ENCODE assay signal across 7 mouse cellular contexts in genomic region chr19:23055916-23056805, GRCm38 (mm10).
DNase-seq lines count a peak whose midpoint lies in the region; ATAC-seq and TF ChIP-seq lines count a peak whose summit lies in the region.

No protein-coding gene starts in this region.

- peaks cover 15% of the 10 kb centered on the region for H3K4me1 ChIP-seq in embryonic facial prominence, embryonic 15.5 days
- peaks cover 13% of the 10 kb centered on the region for H3K4me1 ChIP-seq in hindbrain, embryonic 16.5 days (ENCODE audit: control insufficient read depth, insufficient read depth, low read depth, low read length)
- H3K4me1 ChIP-seq in neural tube, embryonic 14.5 days (ENCODE audit: control insufficient read depth, insufficient read depth, low read length): peaks cover 6% of the 10 kb centered on the region

- WGBS in embryonic facial prominence, embryonic 15.5 days: 67% methylated on average over 5 of the region's 5 CpGs
- 86% methylated on average over 5 of the region's 5 CpGs for WGBS in hindbrain, embryonic 16.5 days
- WGBS in neural tube, embryonic 14.5 days: 81% methylated on average over 5 of the region's 5 CpGs

- no peak for ATAC-seq in embryonic facial prominence, embryonic 15.5 days (ENCODE audit: insufficient number of reproducible peaks, low FRiP score, low TSS enrichment, low read depth)
- ATAC-seq in hindbrain, embryonic 16.5 days: no peak
- ATAC-seq in neural tube, embryonic 14.5 days (ENCODE audit: low read depth): no peak

- H3K9me3 ChIP-seq in embryonic facial prominence, embryonic 15.5 days (replicated peaks): no peaks in the 10 kb centered on the region
- H3K9me3 ChIP-seq in hindbrain, embryonic 16.5 days (ENCODE audit: control insufficient read depth, low read length): no peaks in the 10 kb centered on the region
- H3K9me3 ChIP-seq in neural tube, embryonic 14.5 days (ENCODE audit: control insufficient read depth, low read length): no peaks in the 10 kb centered on the region

- peak overlapping the region; percentile 22; the same call in 1 of the 2 replicates for H3K4me3 ChIP-seq in layer of hippocampus, adult 2 months
- H3K4me3 ChIP-seq in embryonic facial prominence, embryonic 15.5 days (replicated peaks): 0 out of 2 replicates have a peak overlapping the region, but pooled peaks have one; percentile 29
- H3K4me3 ChIP-seq in hindbrain, embryonic 16.5 days (ENCODE audit: low read length): no peak overlapping the region
- H3K4me3 ChIP-seq in neural tube, embryonic 14.5 days (ENCODE audit: low read depth, low read length): no peak overlapping the region

- H3K4me2 ChIP-seq in embryonic facial prominence, embryonic 15.5 days (replicated peaks): peak overlapping the region; percentile 51
- peak overlapping the region; percentile 70 for H3K4me2 ChIP-seq in hindbrain, embryonic 16.5 days (ENCODE audit: low read length)
- peak overlapping the region; percentile 56; the same call in 1 of the 2 replicates for H3K4me2 ChIP-seq in neural tube, embryonic 14.5 days (ENCODE audit: low read depth, low read length)

- no peak overlapping the region for H3K9ac ChIP-seq in embryonic facial prominence, embryonic 15.5 days
- no peak overlapping the region for H3K9ac ChIP-seq in hindbrain, embryonic 16.5 days (ENCODE audit: low read depth, low read length)
- H3K9ac ChIP-seq in neural tube, embryonic 14.5 days (replicated peaks; ENCODE audit: low read depth, low read length): no peak overlapping the region

- TF ChIP-seq CTCF in layer of hippocampus, adult 2 months (conservative IDR thresholded peaks at IDR 0.05): no peak

- DNase-seq in layer of hippocampus, adult 2 months (ENCODE audit: low spot score in 2 of 2): no peak
- no peak for DNase-seq in layer of hippocampus, postnatal 10 days (ENCODE audit: low spot score in 2 of 2)
- DNase-seq in adrenal gland, adult 18-20 months (ENCODE audit: low spot score in 2 of 2): no peak
- DNase-seq in Muller cell, postnatal 12 days (ENCODE audit: inconsistent ontology term): no peak

- no peaks in the 10 kb centered on the region for H3K36me3 ChIP-seq in embryonic facial prominence, embryonic 15.5 days
- no peaks in the 10 kb centered on the region for H3K36me3 ChIP-seq in hindbrain, embryonic 16.5 days (ENCODE audit: control insufficient read depth, insufficient read depth, low read length)
- no peaks in the 10 kb centered on the region for H3K36me3 ChIP-seq in neural tube, embryonic 14.5 days (ENCODE audit: control insufficient read depth, insufficient read depth, low read length)

- peak overlapping the region; percentile 96 for H3K27ac ChIP-seq in layer of hippocampus, adult 2 months
- peak overlapping the region; percentile 78 for H3K27ac ChIP-seq in embryonic facial prominence, embryonic 15.5 days (replicated peaks)
- H3K27ac ChIP-seq in hindbrain, embryonic 16.5 days (ENCODE audit: low read depth, low read length): no peak overlapping the region
- no peak overlapping the region for H3K27ac ChIP-seq in neural tube, embryonic 14.5 days (ENCODE audit: low read depth, low read length)

- no peaks in the 10 kb centered on the region for H3K27me3 ChIP-seq in embryonic facial prominence, embryonic 15.5 days
- no peaks in the 10 kb centered on the region; the same call in 1 of the 2 replicates for H3K27me3 ChIP-seq in hindbrain, embryonic 16.5 days (replicated peaks; ENCODE audit: control insufficient read depth, insufficient read depth, low read length)
- H3K27me3 ChIP-seq in neural tube, embryonic 14.5 days (ENCODE audit: control insufficient read depth, insufficient read depth, low read length): no peaks in the 10 kb centered on the region

Comparison
In these comparisons a context has a peak if more than half of its experiments do, and no peak if none do; other contexts are left out.
1. H3K27ac ChIP-seq: peak in layer of hippocampus, adult 2 months (single experiment) and embryonic facial prominence, embryonic 15.5 days (single experiment); none in hindbrain, embryonic 16.5 days (single experiment) and neural tube, embryonic 14.5 days (single experiment).
2. H3K4me3 ChIP-seq: peak in layer of hippocampus, adult 2 months (single experiment) and embryonic facial prominence, embryonic 15.5 days (single experiment); none in hindbrain, embryonic 16.5 days (single experiment) and neural tube, embryonic 14.5 days (single experiment).
3. Peak in every context shown above with its lines, with median percentiles within 50 percentile points of each other: H3K4me2 ChIP-seq.